27 mouse cellular contexts compared by ENCODE assay signal in genomic region chr4:133035946-133036345, GRCm38 (mm10). TPM values are rescaled to one million over a fixed set of nuclear protein-coding genes. Genes with fewer than 3 reads are reported as not detected.
A peak's percentile ranks its signal among the peaks of the same experiment; 100 is the strongest.
DNase-seq lines count a peak whose midpoint lies in the region; ATAC-seq and TF ChIP-seq lines count a peak whose summit lies in the region.
"Had no signal": no experiment of that assay in that cellular context is flagged by ENCODE, and none has a peak within 500 bp of the region (broad histone marks: within the 10 kb centered on the region; RNA-seq: fewer than 3 reads in every experiment).

No protein-coding gene starts in this region.

- H3K36me3 ChIP-seq in heart, embryonic 12.5 days: peaks cover 10% of the 10 kb centered on the region
- H3K36me3 ChIP-seq in heart, embryonic 11.5 days (ENCODE audit: control insufficient read depth, insufficient read depth, low read length): no peaks in the 10 kb centered on the region
- H3K36me3 ChIP-seq in hindbrain, embryonic 14.5 days (replicated peaks; ENCODE audit: control insufficient read depth, insufficient read depth): no peaks in the 10 kb centered on the region; the same call in 1 of the 2 replicates
- H3K36me3 ChIP-seq in hindbrain, embryonic 16.5 days (ENCODE audit: control insufficient read depth, insufficient read depth, low read length): no peaks in the 10 kb centered on the region
- H3K36me3 ChIP-seq: embryonic facial prominence, embryonic 15.5 days; forebrain, embryonic 12.5 days; liver, embryonic 15.5 days; lung, embryonic 15.5 days; neural tube, embryonic 12.5 days had no signal

- TF ChIP-seq CTCF in layer of hippocampus, adult 2 months (conservative IDR thresholded peaks at IDR 0.05): no peak

- peaks cover 66% of the 10 kb centered on the region for H3K4me1 ChIP-seq in heart, embryonic 12.5 days (replicated peaks)
- peaks cover 64% of the 10 kb centered on the region for H3K4me1 ChIP-seq in heart, embryonic 11.5 days (ENCODE audit: control insufficient read depth, insufficient read depth, low read length)
- peaks cover 44% of the 10 kb centered on the region for H3K4me1 ChIP-seq in hindbrain, embryonic 14.5 days (replicated peaks; ENCODE audit: control insufficient read depth, insufficient read depth, low read length)
- H3K4me1 ChIP-seq in hindbrain, embryonic 16.5 days (ENCODE audit: control insufficient read depth, insufficient read depth, low read depth, low read length): peaks cover 44% of the 10 kb centered on the region

- WGBS in heart, embryonic 12.5 days: 78% methylated on average over 3 of the region's 3 CpGs
- WGBS in heart, embryonic 11.5 days (ENCODE audit: insufficient replicate concordance): 73% methylated on average over 3 of the region's 3 CpGs
- 73% methylated on average over 3 of the region's 3 CpGs for WGBS in hindbrain, embryonic 14.5 days
- 69% methylated on average over 3 of the region's 3 CpGs for WGBS in hindbrain, embryonic 16.5 days

- H3K27me3 ChIP-seq in heart, embryonic 12.5 days (replicated peaks): no peaks in the 10 kb centered on the region
- H3K27me3 ChIP-seq in heart, embryonic 11.5 days (ENCODE audit: control insufficient read depth, insufficient read depth, low read length): no peaks in the 10 kb centered on the region
- 0 out of 2 replicates have a peak, but pooled peaks cover 2% of the 10 kb centered on the region for H3K27me3 ChIP-seq in hindbrain, embryonic 14.5 days (ENCODE audit: control insufficient read depth, insufficient read depth, low read length)
- H3K27me3 ChIP-seq in hindbrain, embryonic 16.5 days (replicated peaks; ENCODE audit: control insufficient read depth, insufficient read depth, low read length): no peaks in the 10 kb centered on the region
- H3K27me3 ChIP-seq: embryonic facial prominence, embryonic 15.5 days; lung, embryonic 15.5 days had no signal

- H3K27ac ChIP-seq in heart, embryonic 12.5 days (ENCODE audit: poor library complexity, severe bottlenecking): peak overlapping the region; percentile 55; the same call in 1 of the 2 replicates
- H3K27ac ChIP-seq in heart, embryonic 11.5 days (ENCODE audit: low read depth, low read length): no peak overlapping the region; the same call in 1 of the 2 replicates
- no peak overlapping the region for H3K27ac ChIP-seq in hindbrain, embryonic 14.5 days
- no peak overlapping the region for H3K27ac ChIP-seq in hindbrain, embryonic 16.5 days (ENCODE audit: low read depth, low read length)
- H3K27ac ChIP-seq in layer of hippocampus, adult 2 months: 0 out of 2 replicates have a peak overlapping the region, but pooled peaks have one; percentile 36
- H3K27ac ChIP-seq: embryonic facial prominence, embryonic 10.5 days; embryonic facial prominence, embryonic 15.5 days; forebrain, embryonic 12.5 days; kidney, postnatal 0 days; liver, embryonic 15.5 days; lung, embryonic 15.5 days; neural tube, embryonic 12.5 days; stomach, postnatal 0 days had no signal

- no peak for ATAC-seq in heart, embryonic 12.5 days (ENCODE audit: insufficient number of reproducible peaks, low FRiP score)
- ATAC-seq in heart, embryonic 11.5 days (replicated peaks; ENCODE audit: insufficient number of reproducible peaks, low FRiP score, low TSS enrichment): no peak
- ATAC-seq in hindbrain, embryonic 14.5 days (ENCODE audit: low FRiP score): no peak
- ATAC-seq in hindbrain, embryonic 16.5 days: no peak
- ATAC-seq: forebrain, postnatal 0 days; intestine, embryonic 16.5 days; midbrain, embryonic 16.5 days had no signal

- no peaks in the 10 kb centered on the region for H3K9me3 ChIP-seq in heart, embryonic 12.5 days (replicated peaks)
- no peaks in the 10 kb centered on the region for H3K9me3 ChIP-seq in heart, embryonic 11.5 days (replicated peaks; ENCODE audit: control insufficient read depth, low read length)
- no peaks in the 10 kb centered on the region for H3K9me3 ChIP-seq in hindbrain, embryonic 14.5 days (ENCODE audit: control insufficient read depth, low read length)
- H3K9me3 ChIP-seq in hindbrain, embryonic 16.5 days (ENCODE audit: control insufficient read depth, low read length): no peaks in the 10 kb centered on the region
- H3K9me3 ChIP-seq: embryonic facial prominence, embryonic 10.5 days; embryonic facial prominence, embryonic 15.5 days; forebrain, embryonic 12.5 days; liver, embryonic 15.5 days; lung, embryonic 15.5 days; neural tube, embryonic 12.5 days had no signal

- no peak overlapping the region for H3K4me2 ChIP-seq in heart, embryonic 12.5 days
- H3K4me2 ChIP-seq in heart, embryonic 11.5 days: no peak overlapping the region
- H3K4me2 ChIP-seq in hindbrain, embryonic 14.5 days (replicated peaks): no peak overlapping the region
- no peak overlapping the region for H3K4me2 ChIP-seq in hindbrain, embryonic 16.5 days (ENCODE audit: low read length)
- H3K4me2 ChIP-seq: embryonic facial prominence, embryonic 15.5 days; forebrain, embryonic 12.5 days; liver, embryonic 15.5 days; lung, embryonic 15.5 days; midbrain, embryonic 11.5 days; neural tube, embryonic 12.5 days had no signal

- DNase-seq in hindbrain, embryonic 14.5 days (ENCODE audit: low spot score): no peak
- no peak for DNase-seq in layer of hippocampus, adult 2 months (ENCODE audit: low spot score in 2 of 2)
- no peak for DNase-seq in layer of hippocampus, postnatal 10 days (ENCODE audit: low spot score in 2 of 2)
- DNase-seq: B cell, adult 2 months; cerebellum, adult 8-10 months; cerebellum, postnatal 25 days; forebrain, postnatal 0 days; gastrocnemius, postnatal 14 days; layer of hippocampus, adult 9-11 months; liver; right cerebral cortex, postnatal 4 days; thymus, adult 18-20 months; thymus, postnatal 25 days had no signal

- no peak overlapping the region for H3K4me3 ChIP-seq in heart, embryonic 12.5 days
- no peak overlapping the region for H3K4me3 ChIP-seq in heart, embryonic 11.5 days (ENCODE audit: low read depth, low read length)
- H3K4me3 ChIP-seq in hindbrain, embryonic 14.5 days (replicated peaks; ENCODE audit: low read length): no peak overlapping the region
- no peak overlapping the region for H3K4me3 ChIP-seq in hindbrain, embryonic 16.5 days (ENCODE audit: low read length)
- no peak overlapping the region for H3K4me3 ChIP-seq in layer of hippocampus, adult 2 months
- H3K4me3 ChIP-seq: embryonic facial prominence, embryonic 10.5 days; embryonic facial prominence, embryonic 15.5 days; forebrain, embryonic 12.5 days; liver, embryonic 15.5 days; lung, embryonic 15.5 days; neural tube, embryonic 12.5 days had no signal

- H3K9ac ChIP-seq in heart, embryonic 12.5 days: no peak overlapping the region
- no peak overlapping the region for H3K9ac ChIP-seq in heart, embryonic 11.5 days (ENCODE audit: low read depth, low read length)
- H3K9ac ChIP-seq in hindbrain, embryonic 14.5 days: 0 out of 2 replicates have a peak overlapping the region, but pooled peaks have one; percentile 2
- no peak overlapping the region for H3K9ac ChIP-seq in hindbrain, embryonic 16.5 days (ENCODE audit: low read depth, low read length)
- H3K9ac ChIP-seq: embryonic facial prominence, embryonic 15.5 days; forebrain, embryonic 12.5 days; forebrain, postnatal 0 days; liver, embryonic 15.5 days; lung, embryonic 15.5 days; neural tube, embryonic 12.5 days had no signal

RNA-seq across cellular contexts. Expression of gene Ahdc1, which starts 24.9 kb away (rescaled TPM):
- 11.6 and 11.7 TPM in 2 replicates for polyA plus RNA-seq in heart, embryonic 12.5 days (2016; fragmentation: Nextera tagmentation; extraction: Ambion mirVana)
- 7.0 and 9.1 TPM in 2 replicates for polyA plus RNA-seq in heart, embryonic 11.5 days (2014; fragmentation: Nextera tagmentation; extraction: Ambion mirVana)
- 12.9 and 13.4 TPM in 2 replicates for polyA plus RNA-seq in hindbrain, embryonic 14.5 days (2014; fragmentation: Nextera tagmentation; extraction: Ambion mirVana)
- polyA plus RNA-seq in hindbrain, embryonic 16.5 days (2015; fragmentation: Nextera tagmentation; extraction: Ambion mirVana): 10.4 and 11.6 TPM in 2 replicates
- total RNA-seq in layer of hippocampus, adult 2 months (2021): 100 to 1,000 TPM; 108 to 113 TPM
- total RNA-seq in layer of hippocampus, postnatal 10 days (2021): 100 to 1,000 TPM in 1 of 2 experiments, 10 to 100 TPM in 1; 98.1 to 103 TPM

Comparison
In these comparisons a context has a peak if more than half of its experiments do, and no peak if none do; other contexts are left out.
1. H3K27ac ChIP-seq: peak in heart, embryonic 12.5 days (single experiment) and layer of hippocampus, adult 2 months (single experiment); none in heart, embryonic 11.5 days (single experiment), hindbrain, embryonic 14.5 days (single experiment) and hindbrain, embryonic 16.5 days (single experiment).